Mouse (Mus musculus) embryonic facial prominence, embryonic 10.5 days (tissue): ENCODE results near the gene Cstb. TPM values are rescaled to one million over a fixed set of nuclear protein-coding genes. Genes with fewer than 3 reads are reported as not detected.
A peak's percentile ranks its signal among the peaks of the same experiment; 100 is the strongest.
"Not testable (repeated sequence)": the region's sequence is repeated elsewhere in the genome, so short reads cannot be mapped to it uniquely, and the experiment has no call there.

ENCODE experiments used
- DNase-seq: peaks from one replicate; pipeline ENCODE4 v3.0.0-alpha.2; 2017; ENCODE audit warnings: low spot score
- H3K27ac ChIP-seq: fragments of 300-500 bp; sonication (generic); replicated peaks from 2 replicates; pipeline ENCODE4 v1.5.1; 2016; ENCODE audit warnings: mild to moderate bottlenecking
- H3K27me3 ChIP-seq: fragments of 300-500 bp; sonication (generic); replicated peaks from 2 replicates; pipeline ENCODE4 v1.6.1; 2016; ENCODE audit warnings: low read depth, mild to moderate bottlenecking; ENCODE audit not compliant: poor library complexity, severe bottlenecking
- H3K36me3 ChIP-seq: fragments of 300-500 bp; sonication (generic); replicated peaks from 2 replicates; pipeline ENCODE4 v1.6.1; 2016; ENCODE audit warnings: mild to moderate bottlenecking, moderate library complexity
- H3K4me1 ChIP-seq: fragments of 300-500 bp; sonication (generic); 2 replicates; pipeline ENCODE4 v1.6.1; 2016
- H3K4me3 ChIP-seq: fragments of 300-500 bp; sonication (generic); 2 replicates; pipeline ENCODE4 v1.5.1; 2016; ENCODE audit warnings: mild to moderate bottlenecking, moderate library complexity
- H3K9me3 ChIP-seq: fragments of 300-500 bp; sonication (generic); 2 replicates; pipeline ENCODE4 v1.6.1; 2016; ENCODE audit warnings: mild to moderate bottlenecking
- WGBS: fragments of 180-500 bp; shearing (Covaris S2); methylation state at CpG from one replicate; pipeline ENCODE4 v1.1.7; 2016; 5-methylcytosine and 5-hydroxymethylcytosine counted together
- polyA plus RNA-seq: library from polyadenylated mRNA; unstranded; fragments of >200 nt; fragmentation: Nextera tagmentation; extraction: Ambion mirVana; gene quantifications from 2 replicates; pipeline ENCODE4 v1.2.1, GENCODE M21; 2016

The Cstb gene
- polyA plus RNA-seq, 1 experiment from 2014 or later, result 149 TPM

DNA sequence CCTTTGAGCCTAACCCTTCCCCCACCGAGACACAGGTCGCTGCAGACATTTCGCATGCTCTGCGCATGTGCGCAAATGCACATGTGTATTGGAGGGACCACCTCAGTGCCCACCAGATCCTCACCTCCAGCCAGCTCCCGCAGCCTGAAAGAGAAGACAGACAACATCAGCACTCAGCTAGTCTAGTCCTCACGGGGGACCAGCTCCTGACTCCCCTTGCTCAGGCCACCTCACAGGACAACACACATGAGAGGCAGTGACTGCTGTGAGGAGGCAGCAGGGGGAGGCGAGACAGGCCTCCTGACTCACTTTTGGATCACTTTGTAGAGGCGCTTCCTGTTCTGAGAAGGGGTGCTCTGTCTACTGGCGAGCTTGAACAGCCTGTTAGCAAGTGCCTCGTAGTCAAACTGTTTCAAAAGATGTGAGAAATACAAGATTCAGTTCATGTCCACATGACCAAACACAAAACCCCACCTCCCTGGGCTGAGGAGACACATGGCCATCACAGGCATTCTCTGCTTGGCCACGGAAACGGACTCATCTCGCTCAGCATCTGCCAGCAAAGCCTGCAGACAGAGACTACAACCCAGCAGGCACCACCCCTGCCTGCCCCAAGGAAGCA lies 23.1 kb upstream of the Cstb start:
- Histone ChIP-seq H3K27ac (no peak overlapping the region), H3K4me1 (peaks cover 11% of the 10 kb centered on the region), H3K4me3 (no peak overlapping the region), H3K9me3 (no peaks in the 10 kb centered on the region), H3K27me3 (peaks cover 4% of the 10 kb centered on the region; the same call in 1 of the 2 replicates), H3K36me3 (peaks cover 86% of the 10 kb centered on the region)
- no peak for DNase-seq
- 91% methylated on average over 14 of the region's 14 CpGs for WGBS

DNA sequence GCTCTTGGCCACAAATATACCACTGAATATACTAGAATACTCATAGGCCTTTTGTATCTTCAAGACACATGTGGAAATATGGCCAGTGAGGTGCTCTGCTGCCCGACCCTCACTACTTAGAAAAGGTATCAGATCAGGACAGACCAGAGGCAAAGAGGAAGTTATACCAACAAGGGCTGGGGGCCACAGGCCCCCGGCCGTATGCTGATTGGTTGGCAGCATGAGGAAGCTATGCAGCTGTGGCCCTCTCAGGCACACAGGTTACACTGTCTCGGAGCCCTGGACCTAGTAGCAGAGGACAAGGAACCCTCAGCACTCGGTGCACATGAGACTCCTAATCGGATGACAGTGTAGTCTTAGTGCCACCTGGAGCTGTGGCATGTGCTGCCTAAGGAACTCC lies 19.3 kb upstream of the Cstb start:
- DNase-seq, result no peak
- WGBS, result 91% methylated on average over 6 of the region's 6 CpGs

DNA sequence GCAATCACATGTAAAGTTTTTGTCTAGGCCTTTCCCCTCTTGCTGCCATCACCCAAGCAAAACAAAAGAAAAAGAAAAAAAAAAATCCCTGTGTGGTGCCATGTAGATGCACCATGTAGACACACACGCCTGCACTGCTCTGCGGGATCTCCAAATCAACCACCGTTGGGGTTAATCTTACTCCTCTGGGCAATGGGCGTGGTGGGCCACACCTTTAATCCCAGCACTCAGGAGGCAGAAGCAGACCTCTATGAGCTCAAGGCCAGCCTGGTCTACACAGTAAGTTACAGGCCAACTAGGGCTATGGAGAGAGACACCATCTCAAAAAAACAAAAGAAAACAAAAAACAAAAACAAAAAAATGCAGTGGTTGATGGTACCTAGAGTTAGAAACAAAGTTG lies 18.3 kb upstream of the Cstb start:
- no peak for DNase-seq
- Histone ChIP-seq H3K27me3 (no peaks in the 10 kb centered on the region), H3K36me3 (peaks cover 89% of the 10 kb centered on the region), H3K4me1 (peaks cover 10% of the 10 kb centered on the region), H3K27ac (no peak overlapping the region), H3K4me3 (no peak overlapping the region), H3K9me3 (no peaks in the 10 kb centered on the region)
- WGBS, result 91% methylated on average over 4 of the region's 4 CpGs

More for the DNA sequence above, 19.3 kb upstream of the Cstb start:
- Histone ChIP-seq H3K27ac (no peak overlapping the region), H3K4me3 (no peak overlapping the region), H3K9me3 (no peaks in the 10 kb centered on the region), H3K36me3 (peaks cover 97% of the 10 kb centered on the region), H3K27me3 (no peaks in the 10 kb centered on the region), H3K4me1 (peaks cover under 1% of the 10 kb centered on the region; the same call in 1 of the 2 replicates)

DNA sequence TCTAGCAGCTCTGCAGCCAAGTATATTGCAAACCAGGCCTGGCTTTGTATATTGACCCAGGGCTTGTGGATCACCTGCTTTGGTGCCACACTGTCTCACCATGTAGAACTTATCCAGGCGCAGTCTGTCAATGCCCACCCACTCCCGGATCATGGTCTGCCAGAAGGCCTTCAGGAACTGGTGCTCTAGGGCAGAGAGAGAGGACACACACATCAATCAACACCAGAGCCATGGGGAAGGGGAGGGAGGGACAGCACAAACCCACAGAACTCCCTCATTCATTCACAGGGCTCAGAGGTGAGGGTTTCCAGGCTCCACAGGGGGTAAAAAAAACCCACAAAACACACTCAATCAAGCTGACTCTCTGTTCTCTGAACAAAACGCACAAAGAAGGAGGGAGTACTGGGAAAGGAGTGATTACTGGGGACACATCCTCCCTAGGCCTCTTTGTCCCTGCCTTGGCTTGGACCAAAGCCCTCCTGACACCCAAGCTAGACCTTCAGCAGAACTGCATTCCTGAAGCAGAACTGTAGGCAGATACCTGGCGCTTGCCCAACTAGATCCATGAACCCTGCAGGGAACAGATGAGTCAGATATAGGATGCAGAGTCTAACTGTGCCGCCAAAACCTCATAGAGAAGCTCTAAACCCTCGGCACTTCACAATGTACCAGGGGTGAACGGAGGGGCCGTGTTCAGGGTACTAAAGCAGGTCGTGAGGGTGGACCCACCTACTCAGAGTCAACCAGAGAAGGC lies 16.3 kb upstream of the Cstb start:
- Histone ChIP-seq H3K4me3 (no peak overlapping the region), H3K36me3 (peaks cover 68% of the 10 kb centered on the region), H3K27me3 (no peaks in the 10 kb centered on the region), H3K9me3 (no peaks in the 10 kb centered on the region), H3K27ac (no peak overlapping the region), H3K4me1 (peaks cover 15% of the 10 kb centered on the region)
- no peak for DNase-seq
- WGBS, result 91% methylated on average over 9 of the region's 9 CpGs

DNA sequence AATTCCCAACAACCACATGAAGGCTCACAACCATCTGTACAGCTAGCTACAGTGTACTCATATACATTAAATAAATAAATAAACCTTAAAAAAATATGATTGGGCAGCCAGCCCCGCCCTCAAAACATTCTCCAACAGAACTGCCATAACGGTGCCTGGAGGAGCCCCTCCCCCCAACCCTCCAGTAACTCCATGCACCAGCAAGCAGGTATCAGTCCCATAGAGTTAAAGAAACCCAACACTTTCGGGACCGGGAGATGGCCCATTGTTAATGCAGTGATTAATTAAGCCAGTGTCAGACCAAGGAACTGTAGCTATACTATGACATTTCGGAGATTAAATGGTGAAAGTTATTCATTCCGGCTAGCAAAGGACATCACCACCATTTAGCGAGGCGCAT lies 13.6 kb upstream of the Cstb start:
- WGBS, result 20% methylated on average over 8 of the region's 8 CpGs
- peak overlapping the region; percentile 89 for H3K27ac ChIP-seq

DNA sequence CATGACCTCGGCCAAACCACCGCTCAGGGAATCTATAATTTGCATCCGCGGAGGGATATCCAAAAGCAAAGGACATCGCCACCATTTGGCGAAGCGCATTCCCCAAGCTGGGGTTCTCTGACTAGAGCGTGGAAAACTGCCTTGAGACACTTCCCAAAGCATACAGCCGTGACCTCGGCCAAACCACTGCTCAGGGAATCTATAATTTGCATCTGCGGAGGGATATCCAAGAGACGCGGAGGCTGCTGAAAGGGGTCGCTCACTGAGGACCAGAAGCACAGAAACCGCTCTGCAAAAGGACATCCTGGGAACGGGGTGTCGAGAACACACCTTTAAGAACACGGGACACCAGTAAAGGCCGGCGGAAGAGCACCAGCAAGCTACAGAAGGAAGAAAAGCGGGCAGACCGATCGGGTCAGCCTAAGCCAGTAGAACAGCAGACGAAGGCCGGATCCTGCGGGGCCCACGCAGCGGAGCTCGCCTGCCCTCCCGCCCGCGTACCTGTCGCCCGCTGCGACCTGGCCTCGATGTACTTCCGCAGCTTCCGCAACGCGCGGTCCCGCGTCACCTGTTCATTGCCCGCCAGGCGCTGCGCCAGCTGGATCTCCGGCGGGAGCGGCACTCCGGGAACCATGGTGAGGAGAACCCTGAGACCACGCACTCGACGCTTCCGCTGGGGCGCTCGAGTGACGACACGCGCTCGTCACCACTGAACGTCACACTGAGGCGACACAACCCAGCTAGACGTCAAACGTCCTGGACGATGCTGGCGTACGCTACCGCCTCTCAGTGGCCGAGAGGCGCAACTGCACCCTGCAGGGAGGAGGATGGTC lies 12.9 kb upstream of the Cstb start, which contains the start of gene Rrp1:
Gene Rrp1 (minus strand): TSS at position 725 of the 833 bp plus-strand sequence.
- WGBS, result under 1% methylated on average over 70 of the region's 70 CpGs
- H3K4me3 ChIP-seq, result peak within 1 kb of the TSS; percentile 93
- peaks cover 15% of the 10 kb centered on the region for H3K4me1 ChIP-seq
- no peaks in the 10 kb centered on the region for H3K9me3 ChIP-seq
- no peaks in the 10 kb centered on the region for H3K27me3 ChIP-seq
- H3K36me3 ChIP-seq, result peaks cover 36% of the 10 kb centered on the region
- peak within 1 kb of the TSS; percentile 89 for H3K27ac ChIP-seq
- peak; percentile 94 for DNase-seq

More for the DNA sequence above, 13.6 kb upstream of the Cstb start:
- H3K4me1 ChIP-seq, result peaks cover 15% of the 10 kb centered on the region
- H3K36me3 ChIP-seq, result peaks cover 43% of the 10 kb centered on the region
- no peaks in the 10 kb centered on the region for H3K27me3 ChIP-seq
- no peaks in the 10 kb centered on the region for H3K9me3 ChIP-seq
- H3K4me3 ChIP-seq, result peak overlapping the region; percentile 93
- DNase-seq, result no peak

DNA sequence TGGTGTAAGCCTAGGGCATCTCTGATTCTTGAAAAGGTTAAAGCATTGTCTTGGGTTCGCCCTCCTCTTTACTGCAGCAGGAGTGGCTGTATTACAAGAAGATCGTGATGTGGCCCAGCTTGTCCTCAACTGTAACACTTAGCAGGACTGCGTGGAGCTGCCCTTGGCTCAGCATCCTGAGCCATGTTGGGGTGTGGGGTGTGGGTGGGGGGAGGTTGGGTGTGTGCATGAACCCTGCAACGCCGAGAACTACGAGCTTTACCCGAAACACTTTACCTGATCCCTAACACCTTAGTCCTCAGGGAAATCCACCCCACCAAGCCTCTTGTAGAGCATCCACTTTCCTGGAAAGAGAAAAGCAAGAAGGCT lies 12.3 kb upstream of the Cstb start:
- Histone ChIP-seq H3K9me3 (no peaks in the 10 kb centered on the region), H3K27me3 (no peaks in the 10 kb centered on the region), H3K36me3 (peaks cover 32% of the 10 kb centered on the region), H3K4me3 (peak overlapping the region; percentile 93), H3K27ac (peak overlapping the region; percentile 89), H3K4me1 (peaks cover 15% of the 10 kb centered on the region)
- DNase-seq, result no peak
- WGBS, result 46% methylated on average over 7 of the region's 7 CpGs

DNA sequence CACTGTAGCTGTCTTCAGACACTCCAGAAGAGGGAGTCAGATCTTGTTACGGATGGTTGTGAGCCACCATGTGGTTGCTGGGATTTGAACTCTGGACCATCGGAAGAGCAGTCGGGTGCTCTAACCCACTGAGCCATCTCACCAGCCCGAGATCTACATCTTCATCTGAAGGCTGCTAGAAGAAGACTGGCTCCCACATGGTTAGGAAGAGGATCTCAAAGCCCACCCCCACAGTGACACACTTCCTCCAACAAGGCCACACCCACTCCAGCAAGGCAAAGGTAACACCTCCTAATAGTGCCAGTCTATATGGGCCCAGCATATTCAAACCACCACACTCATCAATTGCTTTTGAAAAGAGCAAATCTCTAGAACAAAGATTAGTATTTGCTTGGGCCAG lies 10.5 kb upstream of the Cstb start:
- not testable (repeated sequence) for DNase-seq, H3K4me3 ChIP-seq, H3K27me3 ChIP-seq, H3K9me3 ChIP-seq, H3K27ac ChIP-seq
- Histone ChIP-seq H3K36me3 (peaks cover 14% of the 10 kb centered on the region), H3K4me1 (peaks cover 15% of the 10 kb centered on the region)
- WGBS, result 87% methylated on average over 4 of the region's 4 CpGs

DNA sequence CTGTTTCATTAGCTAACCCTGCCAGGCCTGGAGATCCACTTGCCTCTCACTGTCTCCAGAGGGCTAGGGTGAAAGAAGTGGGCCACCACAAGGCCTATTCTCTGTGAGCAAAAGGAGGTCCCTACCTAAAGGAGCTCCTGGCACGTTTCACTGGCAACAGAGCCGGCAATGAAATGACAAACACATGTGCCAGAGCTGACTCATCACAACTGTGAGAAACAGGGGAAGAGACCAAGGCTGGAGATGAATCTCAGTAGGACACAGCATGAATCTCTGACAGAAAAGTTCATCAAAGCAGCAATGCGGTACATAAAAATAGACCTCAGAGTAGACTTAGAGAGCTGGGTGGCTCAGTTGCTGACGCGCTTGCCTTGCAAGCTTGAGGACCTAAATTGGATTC lies 7.6 kb upstream of the Cstb start:
- no peaks in the 10 kb centered on the region for H3K9me3 ChIP-seq
- WGBS, result 57% methylated on average over 5 of the region's 5 CpGs
- no peaks in the 10 kb centered on the region for H3K27me3 ChIP-seq
- peaks cover 5% of the 10 kb centered on the region for H3K4me1 ChIP-seq
- no peak overlapping the region for H3K4me3 ChIP-seq
- H3K27ac ChIP-seq, result no peak overlapping the region
- DNase-seq, result no peak
- H3K36me3 ChIP-seq, result no peaks in the 10 kb centered on the region

DNA sequence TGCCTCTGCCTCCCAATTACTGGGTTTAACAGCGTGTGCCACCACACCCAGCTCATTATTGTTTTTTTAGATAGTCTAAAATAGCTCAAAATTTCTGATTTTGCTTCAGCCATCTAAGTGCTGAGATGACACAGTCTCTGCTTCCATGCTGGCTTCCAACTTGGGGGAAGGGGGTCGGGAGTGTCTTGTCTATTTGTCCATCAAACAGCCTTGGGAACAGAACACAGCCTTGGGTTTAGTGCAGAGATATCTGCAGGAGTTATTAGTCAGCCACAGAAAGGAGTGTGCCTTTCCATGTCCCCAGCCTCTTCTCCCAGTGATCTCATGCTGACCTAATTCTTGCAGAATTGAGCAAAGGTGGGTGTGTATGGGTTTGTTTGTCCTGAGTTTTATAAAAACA lies 6.7 kb upstream of the Cstb start:
- 82% methylated on average over 2 of the region's 2 CpGs for WGBS
- no peaks in the 10 kb centered on the region for H3K9me3 ChIP-seq
- no peaks in the 10 kb centered on the region for H3K4me1 ChIP-seq
- no peak for DNase-seq
- H3K27ac ChIP-seq, result no peak overlapping the region
- H3K27me3 ChIP-seq, result no peaks in the 10 kb centered on the region
- no peak overlapping the region for H3K4me3 ChIP-seq
- H3K36me3 ChIP-seq, result no peaks in the 10 kb centered on the region

DNA sequence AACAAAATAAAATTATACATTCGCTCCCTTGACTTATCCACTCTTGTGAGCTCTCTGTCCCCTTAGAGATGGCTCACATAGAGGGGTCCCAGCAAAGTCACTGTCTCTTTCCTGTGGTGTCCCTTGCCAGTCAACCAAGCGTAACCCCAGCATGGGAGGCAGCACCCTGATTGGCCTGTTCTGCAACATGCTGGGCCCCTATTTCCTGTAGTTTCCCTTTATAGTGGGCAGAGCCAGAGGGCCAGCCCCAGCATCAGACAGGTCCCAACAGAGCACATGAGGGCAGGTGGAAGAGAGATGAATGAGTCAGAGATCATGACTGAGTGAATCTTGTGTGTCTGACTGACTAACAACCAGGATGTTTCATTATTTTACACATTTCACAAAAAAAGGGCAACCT lies 4.5 kb upstream of the Cstb start:
- no peak for DNase-seq
- Histone ChIP-seq H3K27ac (no peak overlapping the region), H3K4me3 (no peak overlapping the region), H3K4me1 (peaks cover 8% of the 10 kb centered on the region), H3K36me3 (no peaks in the 10 kb centered on the region), H3K9me3 (no peaks in the 10 kb centered on the region), H3K27me3 (no peaks in the 10 kb centered on the region)
- WGBS, result 78% methylated on average over 2 of the region's 2 CpGs

DNA sequence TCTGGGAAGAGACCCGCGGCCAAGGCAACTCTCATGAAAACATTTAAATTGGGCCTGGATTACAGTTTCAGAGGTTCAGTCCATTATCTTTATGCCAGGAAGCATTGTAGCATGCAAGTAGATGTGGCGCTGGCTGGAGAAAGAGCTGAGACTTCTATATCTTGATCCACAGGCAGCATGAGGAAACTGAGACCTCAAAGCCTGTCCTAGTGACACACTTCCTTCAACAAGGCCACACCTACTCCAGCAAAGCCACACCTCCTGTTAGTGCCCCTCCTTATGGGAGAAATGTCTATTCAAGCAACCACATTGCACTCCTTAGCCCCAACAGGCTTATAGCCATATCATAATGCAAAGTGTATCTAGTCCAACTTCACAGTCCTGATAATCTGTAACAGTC lies 2.9 kb upstream of the Cstb start:
- H3K4me3 ChIP-seq, result no peak overlapping the region
- no peak for DNase-seq
- H3K27ac ChIP-seq, result no peak overlapping the region
- 90% methylated on average over 3 of the region's 3 CpGs for WGBS
- H3K27me3 ChIP-seq, result no peaks in the 10 kb centered on the region
- no peaks in the 10 kb centered on the region for H3K9me3 ChIP-seq
- peaks cover 20% of the 10 kb centered on the region for H3K4me1 ChIP-seq
- peaks cover 11% of the 10 kb centered on the region for H3K36me3 ChIP-seq
